Mouse (Mus musculus) myocyte (in vitro differentiated cells): ENCODE measurements around the gene Dynlt1f.
"Not testable (repeated sequence)": the region's sequence is repeated elsewhere in the genome, so short reads cannot be mapped to it uniquely, and the experiment has no call there.

Experiments
- CEBPB ChIP-seq: IDR thresholded peaks from 2 replicates; pipeline ENCODE4 v1.6.1; 2011; ENCODE audit warnings: mild to moderate bottlenecking, moderate library complexity; ENCODE audit not compliant: poor library complexity, insufficient read depth, severe bottlenecking
- E2F4 ChIP-seq: IDR thresholded peaks from one replicate; pipeline ENCODE4 v1.6.1; 2011; ENCODE audit warnings: mild to moderate bottlenecking, control low read depth, moderate library complexity; ENCODE audit not compliant: insufficient read depth
- MAX ChIP-seq: IDR thresholded peaks from one replicate; pipeline ENCODE4 v1.6.1; 2011; ENCODE audit warnings: low read depth, mild to moderate bottlenecking, control low read depth
- MYOD1 ChIP-seq, 3 experiments: IDR thresholded peaks; one replicate each; pipeline ENCODE4 v1.6.1; 2011; ENCODE audit warnings: control low read depth in 2 of 3, low read depth in 2 of 3, mild to moderate bottlenecking in 2 of 3, moderate library complexity in 1 of 3; ENCODE audit not compliant: insufficient read length in 2 of 3, control insufficient read depth in 1 of 3
- MYOG ChIP-seq, 3 experiments: IDR thresholded peaks; one replicate each; pipeline ENCODE4 v1.6.1; 2011; ENCODE audit warnings: control low read depth in 2 of 3, low read depth in 2 of 3, mild to moderate bottlenecking in 2 of 3; ENCODE audit not compliant: insufficient read length in 2 of 3, control insufficient read depth in 1 of 3, insufficient read depth in 1 of 3
- POLR2A ChIP-seq: IDR thresholded peaks from one replicate; pipeline ENCODE4 v1.6.1; 2011; ENCODE audit warnings: low read depth, mild to moderate bottlenecking, control low read depth, moderate library complexity; ENCODE audit not compliant: insufficient read length
- POLR2AphosphoS2 ChIP-seq: IDR thresholded peaks from one replicate; pipeline ENCODE4 v1.6.1; 2011; ENCODE audit warnings: low read depth, control low read depth; ENCODE audit not compliant: insufficient read length
- REST ChIP-seq: IDR thresholded peaks from one replicate; pipeline ENCODE4 v1.6.1; 2011; ENCODE audit warnings: mild to moderate bottlenecking, control low read depth, moderate library complexity; ENCODE audit not compliant: insufficient read depth, insufficient read length
- SRF ChIP-seq: IDR thresholded peaks from one replicate; pipeline ENCODE4 v1.6.1; 2011; ENCODE audit warnings: low read depth; ENCODE audit not compliant: control insufficient read depth, insufficient read length
- TCF12 ChIP-seq: IDR thresholded peaks from one replicate; pipeline ENCODE4 v1.6.1; 2011; ENCODE audit warnings: mild to moderate bottlenecking, control low read depth; ENCODE audit not compliant: poor library complexity, insufficient read depth, severe bottlenecking
- USF1 ChIP-seq: IDR thresholded peaks from one replicate; pipeline ENCODE4 v1.6.1; 2011; ENCODE audit warnings: low read depth, mild to moderate bottlenecking, control low read depth, moderate library complexity

DNA sequence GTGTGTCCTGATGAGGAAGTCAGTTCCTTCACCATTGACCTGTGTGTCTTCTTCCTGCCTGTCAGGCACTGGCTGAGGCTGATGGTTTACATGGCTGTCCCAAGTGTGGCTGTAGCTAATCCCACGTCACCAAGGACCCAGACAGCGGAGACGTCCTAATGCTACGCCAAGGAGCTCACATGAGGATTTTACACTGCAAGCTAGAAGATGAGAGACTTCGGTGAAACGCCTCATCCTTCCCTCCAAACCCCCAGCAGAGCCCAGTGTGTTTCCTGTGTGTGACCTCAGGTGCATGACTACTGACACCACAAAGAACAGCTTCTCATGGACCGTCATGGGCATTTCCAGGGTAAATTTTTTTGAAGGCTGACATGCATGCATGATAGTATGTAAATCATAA lies 57.3 kb downstream of the Dynlt1f start:
- TF ChIP-seq POLR2A; E2F4; MAX; POLR2AphosphoS2; MYOG (IDR thresholded peaks at IDR 0.05; ENCODE audit: control insufficient read depth in 1 of 3, insufficient read depth in 1 of 3, insufficient read length in 2 of 3, low read depth in 2 of 3); USF1; SRF; MYOD1 (IDR thresholded peaks at IDR 0.05; ENCODE audit: control insufficient read depth in 1 of 3, insufficient read length in 2 of 3, low read depth in 2 of 3); TCF12; REST; CEBPB: not testable (repeated sequence)
